Mouse (Mus musculus): ENCODE measurements at regions not wholly inside any gene's neighbourhood (a gene's known extent, or its start where the extent isn't known, plus 50 kb on each side); places are given as distances from the start of the nearest gene placed in this dataset.

DNA sequence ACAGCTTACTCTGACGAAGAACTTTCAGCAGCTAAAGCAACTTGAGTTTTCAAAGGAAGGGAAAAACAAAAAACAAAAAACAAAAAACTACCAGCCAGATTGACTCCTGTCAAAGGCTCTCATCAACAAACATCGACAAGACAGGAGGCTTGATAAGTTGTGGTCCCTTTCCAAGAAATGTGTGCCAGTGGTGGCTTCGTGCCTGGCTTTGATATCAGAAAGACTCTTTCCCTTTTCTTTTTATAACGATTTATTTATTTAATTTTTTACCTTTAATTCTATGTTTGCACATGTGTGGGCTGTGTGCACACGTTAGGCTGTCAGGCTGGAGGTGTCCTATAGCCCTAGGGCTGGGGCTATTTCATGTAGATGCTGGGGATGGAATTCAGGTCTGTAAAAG is 60.4 kb downstream of the Dact1 start:
- no peak for ATAC-seq (replicated peaks in 1 of 2; ENCODE audit: insufficient read depth in 1 of 2, low FRiP score in 2 of 2, low TSS enrichment in 1 of 2, low read depth in 1 of 2, poor library complexity in 2 of 2, severe bottlenecking in 2 of 2)

DNA sequence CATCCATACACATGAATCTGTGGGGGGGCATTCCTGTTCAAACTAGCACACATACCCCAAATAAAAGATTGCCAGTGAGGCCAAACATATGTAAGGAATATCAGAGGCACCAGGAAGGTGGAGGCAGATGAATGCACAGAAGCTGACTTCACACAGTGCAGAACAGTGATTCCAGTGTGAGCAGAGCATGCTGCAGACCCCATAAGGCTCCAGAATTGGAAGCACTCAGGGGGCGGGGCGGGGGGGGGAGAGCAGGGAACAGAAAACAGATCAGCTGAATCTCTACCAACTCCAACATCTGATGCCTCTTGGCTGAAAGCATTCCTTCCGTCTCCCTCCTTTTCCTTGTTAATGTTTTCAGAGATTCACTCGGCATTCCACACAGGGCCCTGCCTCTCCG is 62.3 kb downstream of the Dact1 start:
- no peak for ATAC-seq (replicated peaks in 1 of 2; ENCODE audit: insufficient read depth in 1 of 2, low FRiP score in 2 of 2, low TSS enrichment in 1 of 2, low read depth in 1 of 2, poor library complexity in 2 of 2, severe bottlenecking in 2 of 2)

DNA sequence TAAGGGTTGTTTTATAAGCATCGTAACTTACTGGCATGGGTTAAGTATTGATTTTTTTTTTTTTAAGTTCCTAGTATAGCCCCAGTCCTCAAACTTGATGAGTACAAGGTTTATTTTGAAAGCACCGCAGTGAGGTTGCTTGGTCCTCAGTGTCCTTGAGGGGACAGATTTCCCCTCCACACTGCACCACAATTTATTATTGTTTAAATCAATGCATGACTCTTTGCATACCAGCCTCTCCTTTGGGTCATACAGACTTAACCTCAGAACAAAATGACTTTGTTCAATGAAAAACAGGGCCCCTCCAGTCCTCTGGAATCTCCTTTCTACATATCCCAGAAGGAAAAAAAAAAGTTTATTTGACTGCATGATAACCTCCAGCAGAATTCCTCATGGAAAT is 63.9 kb downstream of the Dact1 start:
- ATAC-seq (replicated peaks in 1 of 2; ENCODE audit: insufficient read depth in 1 of 2, low FRiP score in 2 of 2, low TSS enrichment in 1 of 2, low read depth in 1 of 2, poor library complexity in 2 of 2, severe bottlenecking in 2 of 2): no peak

DNA sequence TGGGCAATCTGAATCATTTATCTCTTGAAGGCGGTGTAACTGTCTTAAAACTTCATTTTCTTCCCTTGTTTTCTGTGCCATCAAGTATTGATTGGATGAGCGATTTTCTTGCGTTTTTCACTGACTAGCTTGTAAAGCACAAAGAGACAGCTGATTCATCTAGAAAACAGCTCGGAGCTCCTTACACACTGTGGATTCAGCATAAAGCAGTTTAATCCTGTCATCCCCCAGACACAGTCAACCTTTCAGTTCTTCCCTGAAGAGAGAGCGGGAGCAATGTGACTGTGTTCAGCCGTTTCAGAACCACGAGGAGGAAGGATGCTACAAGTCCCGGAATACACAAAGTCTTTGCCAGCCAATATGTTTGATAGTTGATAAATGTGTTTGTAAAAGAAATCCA is 66.8 kb downstream of the Dact1 start:
- ATAC-seq (replicated peaks in 1 of 2; ENCODE audit: insufficient read depth in 1 of 2, low FRiP score in 2 of 2, low TSS enrichment in 1 of 2, low read depth in 1 of 2, poor library complexity in 2 of 2, severe bottlenecking in 2 of 2): no peak

DNA sequence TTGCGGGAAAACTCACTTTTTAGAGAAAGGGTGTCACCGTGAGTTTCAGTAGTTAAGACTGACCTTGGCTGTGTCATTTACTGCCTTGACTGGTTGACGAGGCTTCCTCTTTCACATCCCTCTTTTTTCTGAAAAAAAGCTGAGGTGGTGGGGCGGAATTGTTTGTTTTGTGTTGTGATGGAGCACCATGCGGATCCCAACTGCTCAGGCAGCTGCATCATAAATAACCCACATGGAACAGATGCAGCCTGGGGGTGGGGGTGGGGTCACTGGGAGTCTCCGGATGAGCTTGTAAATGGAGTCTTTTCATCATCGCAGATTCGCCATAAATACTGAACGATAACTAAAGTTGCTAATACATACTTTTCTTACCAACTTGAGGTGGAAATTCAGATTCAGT is 67.3 kb downstream of the Dact1 start:
- no peak for ATAC-seq (replicated peaks in 1 of 2; ENCODE audit: insufficient read depth in 1 of 2, low FRiP score in 2 of 2, low TSS enrichment in 1 of 2, low read depth in 1 of 2, poor library complexity in 2 of 2, severe bottlenecking in 2 of 2)

DNA sequence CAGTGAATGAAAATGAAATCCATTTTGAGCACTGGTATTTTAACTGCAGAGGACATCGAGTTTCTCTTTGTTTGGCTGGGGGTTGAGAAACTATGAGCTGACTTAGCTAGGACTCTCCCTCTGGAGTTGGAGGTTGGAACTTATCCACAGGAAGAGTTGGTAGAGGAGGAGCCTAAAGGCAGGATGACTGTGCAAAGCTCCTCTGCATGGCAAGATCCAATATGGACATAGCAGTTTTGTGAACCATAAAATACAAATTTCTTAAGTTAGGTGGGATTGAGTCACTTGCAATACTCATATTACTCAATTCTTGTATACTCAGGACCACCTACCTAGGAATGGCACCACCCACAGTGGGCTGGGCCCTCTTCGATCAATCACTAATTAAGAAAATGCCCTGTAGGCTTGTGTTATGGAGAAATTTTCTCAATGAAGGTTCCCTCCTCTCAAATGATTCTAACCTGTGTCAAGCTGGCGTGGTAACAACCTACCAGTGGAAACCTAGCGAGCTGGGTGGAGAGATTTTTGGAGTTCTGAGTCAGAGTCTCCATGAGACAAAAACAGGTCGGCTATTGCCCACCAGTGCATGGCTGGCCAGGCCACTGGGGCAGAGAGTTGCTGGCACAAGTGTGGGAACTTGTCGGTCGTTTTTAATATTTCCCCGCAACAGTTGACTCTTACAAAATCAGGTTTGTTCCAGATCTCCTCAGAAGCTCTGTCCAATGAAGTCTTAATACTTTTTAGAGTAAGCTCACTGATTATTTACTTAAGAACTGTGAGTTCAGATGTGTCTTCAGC is 70.1 kb downstream of the Dact1 start:
- no peak for ATAC-seq (replicated peaks in 1 of 2; ENCODE audit: insufficient read depth in 1 of 2, low FRiP score in 2 of 2, low TSS enrichment in 1 of 2, low read depth in 1 of 2, poor library complexity in 2 of 2, severe bottlenecking in 2 of 2)

DNA sequence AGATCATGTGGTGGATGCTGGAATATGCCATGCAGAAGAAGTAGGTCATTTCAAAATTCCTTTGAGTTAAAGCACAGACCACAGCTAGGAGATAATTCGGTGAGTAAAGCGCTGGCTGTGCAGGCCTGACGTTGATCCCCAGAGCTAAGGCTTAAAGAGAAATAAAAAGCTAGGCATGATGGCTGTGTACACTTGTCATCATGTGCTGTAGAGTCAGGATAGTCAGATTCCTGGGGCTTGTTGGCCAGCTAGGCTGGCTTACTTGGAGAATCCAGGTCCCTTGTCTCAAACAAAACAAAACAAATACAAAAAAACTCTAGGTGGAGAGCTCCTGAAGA is 70.7 kb downstream of the Dact1 start:
- ATAC-seq (replicated peaks in 1 of 2; ENCODE audit: insufficient read depth in 1 of 2, low FRiP score in 2 of 2, low TSS enrichment in 1 of 2, low read depth in 1 of 2, poor library complexity in 2 of 2, severe bottlenecking in 2 of 2): no peak

DNA sequence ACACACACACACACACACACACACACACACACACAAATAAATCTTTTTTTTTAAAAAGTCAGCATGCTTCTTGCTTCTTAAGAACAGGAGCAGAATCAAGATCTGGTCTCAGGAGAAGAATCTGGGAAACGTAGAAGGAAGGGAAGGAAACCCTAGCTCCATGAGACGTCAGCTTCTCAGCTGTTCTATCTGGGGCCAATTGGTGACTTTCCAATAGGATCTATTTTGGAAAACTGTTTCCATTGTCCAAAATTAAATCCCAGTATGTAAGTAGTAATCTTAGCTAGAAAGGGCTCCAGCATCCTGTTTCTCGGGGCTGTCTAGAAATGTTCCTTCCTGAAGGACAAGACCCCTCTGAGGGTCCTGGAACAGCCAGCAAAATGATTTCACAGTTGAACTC is 76.6 kb downstream of the Dact1 start:
- ATAC-seq (replicated peaks in 1 of 2; ENCODE audit: insufficient read depth in 1 of 2, low FRiP score in 2 of 2, low TSS enrichment in 1 of 2, low read depth in 1 of 2, poor library complexity in 2 of 2, severe bottlenecking in 2 of 2): no peak

DNA sequence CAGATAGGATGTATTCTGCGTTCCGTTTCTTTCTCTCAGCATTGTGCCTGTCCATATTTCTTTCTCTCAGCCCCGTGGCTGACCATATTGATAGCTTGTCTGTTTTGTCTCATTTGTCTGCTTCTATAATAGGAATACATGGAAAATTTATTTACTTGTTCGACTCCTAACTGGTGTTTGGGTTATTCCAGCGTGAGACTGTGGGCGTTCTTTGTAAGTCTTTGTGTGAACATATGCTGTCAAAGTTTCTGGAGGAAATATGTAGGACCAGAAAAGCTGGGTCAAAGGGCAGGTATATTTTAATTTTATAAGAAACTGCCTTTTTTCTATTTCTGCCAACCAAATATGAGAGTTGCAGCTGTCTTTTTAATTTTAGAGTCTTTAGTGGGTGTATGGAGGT is 81.8 kb downstream of the Dact1 start:
- no peak for ATAC-seq (replicated peaks in 1 of 2; ENCODE audit: insufficient read depth in 1 of 2, low FRiP score in 2 of 2, low TSS enrichment in 1 of 2, low read depth in 1 of 2, poor library complexity in 2 of 2, severe bottlenecking in 2 of 2)

DNA sequence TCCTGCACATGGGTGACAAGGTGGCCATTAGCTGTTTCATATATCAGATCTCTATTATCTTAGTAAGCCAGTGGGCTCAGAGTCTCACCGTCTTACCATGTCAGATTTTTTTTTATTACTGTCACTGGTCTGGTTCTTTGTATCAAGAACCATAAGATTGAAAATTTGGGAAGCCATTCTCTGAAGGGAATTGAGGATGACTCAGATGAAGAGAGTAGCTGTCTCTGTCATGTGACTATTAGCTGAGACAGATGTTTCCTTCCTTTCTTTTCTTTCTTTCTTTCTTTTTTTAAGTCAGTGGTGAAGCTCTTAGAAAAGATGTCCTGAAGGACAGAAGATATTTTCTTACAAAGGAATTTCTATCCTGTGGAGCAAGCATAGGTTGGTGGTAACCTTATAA is 84.1 kb downstream of the Dact1 start:
- no peak for ATAC-seq (replicated peaks in 1 of 2; ENCODE audit: insufficient read depth in 1 of 2, low FRiP score in 2 of 2, low TSS enrichment in 1 of 2, low read depth in 1 of 2, poor library complexity in 2 of 2, severe bottlenecking in 2 of 2)

DNA sequence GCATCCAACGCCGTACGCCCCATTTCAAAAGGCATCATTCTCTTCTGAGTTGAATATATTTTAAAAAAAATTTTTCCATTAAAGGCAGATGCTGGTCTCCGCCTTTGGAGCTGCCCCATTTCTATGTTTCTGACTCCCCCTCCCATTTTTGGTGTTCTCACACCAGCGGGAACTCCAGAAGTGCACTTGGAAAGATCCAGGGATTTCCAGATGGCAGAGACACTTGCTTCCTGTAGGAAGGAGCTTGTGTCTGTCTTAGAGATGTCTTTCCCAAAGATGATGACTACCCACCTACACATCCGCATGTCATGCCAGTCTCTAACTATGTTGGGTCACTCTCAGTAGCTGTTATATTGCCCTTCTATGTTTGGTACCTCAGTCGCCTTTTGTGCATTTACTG is 87.8 kb downstream of the Dact1 start:
- no peak for ATAC-seq (replicated peaks in 1 of 2; ENCODE audit: insufficient read depth in 1 of 2, low FRiP score in 2 of 2, low TSS enrichment in 1 of 2, low read depth in 1 of 2, poor library complexity in 2 of 2, severe bottlenecking in 2 of 2)

DNA sequence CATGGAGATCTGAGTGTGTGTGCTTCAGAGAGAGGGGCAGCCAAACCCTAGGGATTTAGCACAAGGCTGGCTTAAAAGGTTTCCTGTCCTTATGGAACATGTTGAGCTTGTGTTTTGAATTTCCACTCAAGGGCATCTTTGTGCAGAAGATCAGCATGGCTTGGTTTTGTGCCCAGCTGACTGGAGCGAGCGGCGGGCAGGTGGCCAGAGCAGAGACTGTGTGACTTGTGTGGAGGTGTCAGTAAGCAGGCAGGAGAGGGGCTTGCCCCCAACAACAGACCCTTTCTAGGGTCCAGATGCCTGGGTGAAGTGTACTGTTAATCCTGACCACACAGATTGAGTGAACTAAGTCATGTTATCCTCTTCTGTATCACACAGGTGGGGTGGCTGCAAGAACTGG is 89.0 kb downstream of the Dact1 start:
- no peak for ATAC-seq (replicated peaks in 1 of 2; ENCODE audit: insufficient read depth in 1 of 2, low FRiP score in 2 of 2, low TSS enrichment in 1 of 2, low read depth in 1 of 2, poor library complexity in 2 of 2, severe bottlenecking in 2 of 2)

DNA sequence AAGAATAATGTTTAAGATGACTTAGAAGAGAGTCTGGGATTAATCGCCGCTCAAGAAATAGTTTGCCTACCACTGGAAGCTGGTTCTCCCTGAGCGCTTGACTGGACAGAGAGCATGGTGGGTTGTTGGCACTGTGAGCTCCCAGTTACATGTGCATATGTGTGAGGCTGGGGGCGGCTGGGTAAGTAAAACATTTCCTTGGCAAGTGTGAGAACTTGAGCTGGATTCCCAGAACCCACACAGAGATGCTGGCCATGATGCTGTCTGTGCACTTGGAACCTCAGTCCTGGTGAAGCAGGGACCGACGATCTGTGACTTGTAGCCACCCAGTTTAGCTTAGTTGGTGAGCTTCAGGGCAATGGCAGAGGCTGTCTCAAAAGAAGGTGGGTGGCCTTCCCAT is 90.5 kb downstream of the Dact1 start:
- no peak for ATAC-seq (replicated peaks in 1 of 2; ENCODE audit: insufficient read depth in 1 of 2, low FRiP score in 2 of 2, low TSS enrichment in 1 of 2, low read depth in 1 of 2, poor library complexity in 2 of 2, severe bottlenecking in 2 of 2)

DNA sequence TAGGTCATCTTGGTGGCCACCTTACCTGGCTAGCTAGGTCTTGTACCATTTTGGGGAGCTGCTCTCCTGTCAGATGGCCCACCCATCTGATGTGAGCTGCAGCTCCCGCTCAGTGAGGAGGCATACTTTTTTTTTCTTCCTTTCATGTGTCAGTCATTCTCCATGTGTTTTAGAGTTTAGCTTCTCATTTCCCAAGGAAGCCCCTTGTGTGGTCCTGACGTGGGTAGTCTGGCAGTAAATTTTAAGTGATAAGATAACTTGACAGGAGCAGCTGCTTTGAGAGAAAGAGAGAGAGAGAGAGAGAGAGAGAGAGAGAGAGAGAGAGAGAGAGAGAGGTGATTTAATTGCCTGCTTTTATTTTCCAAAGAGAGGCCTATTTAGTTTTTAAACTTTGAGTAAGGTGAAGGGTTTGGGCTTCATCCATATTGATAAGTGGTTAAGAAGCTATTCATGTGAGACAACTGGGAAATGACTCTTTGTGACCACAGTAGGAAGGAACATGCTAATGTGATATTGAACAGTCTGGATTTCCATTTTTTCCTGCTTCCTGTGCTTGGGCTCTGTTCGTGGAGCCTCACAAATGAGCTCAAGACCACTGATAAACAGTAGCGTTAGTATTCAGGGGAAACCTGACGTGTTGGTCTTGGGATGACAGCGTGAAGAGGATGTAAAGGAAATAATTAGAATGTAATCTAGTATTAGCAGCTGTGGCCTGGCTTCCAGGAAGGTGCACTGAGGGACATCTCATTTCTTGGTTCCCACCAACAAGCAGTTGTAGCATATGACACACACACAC is 92.1 kb downstream of the Dact1 start:
- no peak for ATAC-seq (replicated peaks in 1 of 2; ENCODE audit: insufficient read depth in 1 of 2, low FRiP score in 2 of 2, low TSS enrichment in 1 of 2, low read depth in 1 of 2, poor library complexity in 2 of 2, severe bottlenecking in 2 of 2)

DNA sequence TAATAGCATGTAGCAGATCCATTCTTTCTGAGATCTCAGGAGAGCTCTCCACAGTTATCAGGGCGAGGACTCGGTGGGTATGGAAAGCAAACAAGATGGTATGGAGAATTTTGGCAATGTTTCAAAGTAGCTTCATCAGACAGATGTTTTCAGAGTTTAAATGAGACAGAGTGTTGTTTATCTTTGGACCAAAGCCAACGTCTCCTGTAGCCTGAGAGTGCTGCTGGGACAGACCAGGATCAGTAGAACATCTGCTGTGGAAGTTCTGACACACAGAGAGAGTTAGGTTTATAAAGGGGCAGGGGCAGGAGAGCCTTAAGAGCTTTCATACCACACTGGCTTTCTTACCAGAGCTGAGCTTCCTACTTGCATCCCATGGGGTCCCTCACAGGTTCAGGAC is 97.6 kb downstream of the Dact1 start:
- no peak for ATAC-seq (replicated peaks in 1 of 2; ENCODE audit: insufficient read depth in 1 of 2, low FRiP score in 2 of 2, low TSS enrichment in 1 of 2, low read depth in 1 of 2, poor library complexity in 2 of 2, severe bottlenecking in 2 of 2)

DNA sequence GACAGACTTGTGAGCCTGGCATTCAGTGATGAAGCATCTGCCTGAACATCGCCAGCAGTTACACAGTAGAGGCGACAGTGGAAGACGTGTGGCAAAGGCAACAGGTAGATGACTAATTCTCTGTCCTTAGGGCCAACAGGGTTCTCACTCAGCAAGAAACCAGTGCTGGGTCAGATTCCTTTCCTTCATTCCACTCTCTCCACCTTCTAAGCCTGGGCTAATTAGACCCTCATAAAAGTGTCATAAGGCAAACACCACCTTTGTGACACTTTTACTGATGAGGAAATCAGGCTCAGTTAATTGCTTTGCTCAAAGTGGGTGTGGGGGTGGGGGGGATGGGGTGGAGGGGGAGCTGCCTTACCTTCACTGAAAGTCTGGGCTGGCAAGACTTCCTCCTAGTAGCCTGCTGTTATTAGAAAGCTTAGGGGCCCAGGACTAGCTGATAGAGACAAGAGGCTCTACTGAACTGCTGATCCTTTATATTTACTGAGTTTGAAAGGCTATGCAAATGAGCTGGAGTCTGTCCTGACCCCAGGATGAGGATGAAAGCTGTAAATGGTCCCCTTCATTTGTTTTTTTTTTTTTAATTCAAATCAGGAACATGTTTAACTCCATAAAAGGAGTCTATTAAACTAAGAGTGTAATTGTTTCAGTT is 98.8 kb downstream of the Dact1 start:
- no peak for ATAC-seq (replicated peaks in 1 of 2; ENCODE audit: insufficient read depth in 1 of 2, low FRiP score in 2 of 2, low TSS enrichment in 1 of 2, low read depth in 1 of 2, poor library complexity in 2 of 2, severe bottlenecking in 2 of 2)

DNA sequence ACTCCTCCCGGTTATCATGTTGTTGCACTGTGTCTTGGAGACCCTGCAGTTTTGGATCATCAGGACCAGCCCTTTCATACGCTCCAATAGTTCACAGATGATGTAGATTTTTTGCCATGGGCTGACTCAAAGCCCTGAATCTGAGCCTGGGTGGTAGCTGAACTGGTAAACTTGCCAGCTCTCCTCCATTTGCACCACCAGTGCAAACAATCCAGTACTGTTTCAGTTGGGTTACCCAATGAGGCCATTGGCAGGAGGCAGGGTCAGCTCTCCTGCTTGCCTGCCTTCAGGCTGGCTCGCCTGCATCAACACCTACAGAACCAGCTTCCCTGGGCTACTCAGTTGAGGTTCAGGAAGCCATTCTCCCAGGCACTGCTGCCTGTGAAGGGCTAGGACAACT is 102.6 kb downstream of the Dact1 start:
- no peak for ATAC-seq (replicated peaks in 1 of 2; ENCODE audit: insufficient read depth in 1 of 2, low FRiP score in 2 of 2, low TSS enrichment in 1 of 2, low read depth in 1 of 2, poor library complexity in 2 of 2, severe bottlenecking in 2 of 2)

DNA sequence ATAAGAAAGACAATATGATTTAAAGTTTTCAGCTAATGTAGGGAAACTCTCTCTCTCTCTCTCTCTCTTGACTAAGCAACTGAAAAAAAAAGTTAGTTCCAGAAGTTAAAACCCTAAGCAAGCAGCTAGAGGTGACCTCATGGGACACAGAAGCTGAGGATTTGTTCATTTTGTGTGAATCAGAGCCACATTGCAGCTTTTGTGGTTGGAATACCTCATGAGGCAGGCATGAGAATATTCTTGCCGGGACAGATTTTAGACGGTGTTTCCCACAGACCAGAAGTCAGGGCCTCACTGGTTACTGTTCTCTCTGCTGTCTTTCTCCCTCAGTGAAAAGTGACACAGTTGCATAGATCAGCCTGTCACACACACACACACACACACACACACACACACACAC is 107.3 kb downstream of the Dact1 start:
- no peak for ATAC-seq (replicated peaks in 1 of 2; ENCODE audit: insufficient read depth in 1 of 2, low FRiP score in 2 of 2, low TSS enrichment in 1 of 2, low read depth in 1 of 2, poor library complexity in 2 of 2, severe bottlenecking in 2 of 2)

DNA sequence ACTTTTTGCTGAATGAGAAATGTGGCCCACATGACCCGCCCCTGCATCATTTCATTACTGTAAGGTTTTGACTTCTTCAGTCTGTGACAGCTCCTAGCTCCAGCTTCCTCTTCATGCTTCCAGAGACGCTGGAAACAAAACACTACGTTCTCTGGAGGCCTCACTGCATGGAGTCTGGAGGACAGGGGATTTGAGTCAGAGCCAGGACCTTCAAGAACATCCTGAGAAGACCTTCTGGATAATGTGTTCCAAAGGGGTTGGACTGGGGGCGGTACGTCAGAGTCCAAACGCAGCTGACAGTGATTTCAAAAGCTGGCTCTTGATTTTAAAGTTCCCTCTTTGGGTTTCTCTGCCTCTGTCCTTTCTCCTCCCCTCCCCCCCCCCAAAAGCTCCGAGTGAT is 108.5 kb downstream of the Dact1 start:
- no peak for ATAC-seq (replicated peaks in 1 of 2; ENCODE audit: insufficient read depth in 1 of 2, low FRiP score in 2 of 2, low TSS enrichment in 1 of 2, low read depth in 1 of 2, poor library complexity in 2 of 2, severe bottlenecking in 2 of 2)

Data from hematopoietic stem cell, adult 5-6 weeks (primary cell).